Comparison of ENCODE assay signal across 16 mouse cellular contexts in genomic region chr14:74938896-74939295, GRCm38 (mm10). TPM values are rescaled to one million over a fixed set of nuclear protein-coding genes. Genes with fewer than 3 reads are reported as not detected.
A peak's percentile ranks its signal among the peaks of the same experiment; 100 is the strongest.
DNase-seq lines count a peak whose midpoint lies in the region; ATAC-seq lines count a peak whose summit lies in the region.
"Had no signal": no experiment of that assay in that cellular context is flagged by ENCODE, and none has a peak within 500 bp of the region (broad histone marks: within the 10 kb centered on the region; RNA-seq: fewer than 3 reads in every experiment).

No protein-coding gene starts in this region.

- no peak overlapping the region for H3K9ac ChIP-seq in embryonic facial prominence, embryonic 13.5 days
- H3K9ac ChIP-seq in limb, embryonic 15.5 days, result no peak overlapping the region
- H3K9ac ChIP-seq in liver, embryonic 16.5 days (ENCODE audit: low read depth, low read length), result no peak overlapping the region
- H3K9ac ChIP-seq: forebrain, embryonic 13.5 days; hindbrain, embryonic 14.5 days; lung, embryonic 14.5 days had no signal

- no peaks in the 10 kb centered on the region for H3K27me3 ChIP-seq in embryonic facial prominence, embryonic 13.5 days
- H3K27me3 ChIP-seq in embryonic facial prominence, embryonic 10.5 days (replicated peaks; ENCODE audit: low read depth, poor library complexity, severe bottlenecking), result no peaks in the 10 kb centered on the region
- H3K27me3 ChIP-seq in limb, embryonic 15.5 days, result no peaks in the 10 kb centered on the region
- H3K27me3 ChIP-seq in limb, embryonic 10.5 days (ENCODE audit: low read depth, poor library complexity, severe bottlenecking), result no peaks in the 10 kb centered on the region
- H3K27me3 ChIP-seq in liver, embryonic 16.5 days (ENCODE audit: control insufficient read depth, insufficient read depth, low read depth, low read length), result no peaks in the 10 kb centered on the region
- H3K27me3 ChIP-seq: forebrain, embryonic 13.5 days had no signal

- no peak overlapping the region for H3K4me2 ChIP-seq in embryonic facial prominence, embryonic 13.5 days
- no peak overlapping the region for H3K4me2 ChIP-seq in limb, embryonic 15.5 days
- peak overlapping the region; percentile 11; the same call in 1 of the 2 replicates for H3K4me2 ChIP-seq in liver, embryonic 16.5 days (ENCODE audit: low read depth, low read length)
- H3K4me2 ChIP-seq: forebrain, embryonic 13.5 days; hindbrain, embryonic 14.5 days; lung, embryonic 14.5 days had no signal

- no peak for ATAC-seq in embryonic facial prominence, embryonic 13.5 days (ENCODE audit: insufficient number of reproducible peaks, insufficient read depth, low FRiP score, low TSS enrichment, low read depth)
- ATAC-seq in limb, embryonic 15.5 days (ENCODE audit: insufficient number of reproducible peaks, low FRiP score, low TSS enrichment, low read depth), result no peak
- ATAC-seq in liver, embryonic 16.5 days (ENCODE audit: low read depth), result no peak
- ATAC-seq: forebrain, embryonic 13.5 days had no signal

- H3K27ac ChIP-seq in embryonic facial prominence, embryonic 13.5 days, result 0 out of 2 replicates have a peak overlapping the region, but pooled peaks have one; percentile 16
- no peak overlapping the region for H3K27ac ChIP-seq in embryonic facial prominence, embryonic 10.5 days (replicated peaks)
- H3K27ac ChIP-seq in limb, embryonic 15.5 days, result peak overlapping the region; percentile 33; the same call in 1 of the 2 replicates
- no peak overlapping the region for H3K27ac ChIP-seq in limb, embryonic 10.5 days
- peak overlapping the region; percentile 68 for H3K27ac ChIP-seq in liver, embryonic 16.5 days (ENCODE audit: low read length)
- H3K27ac ChIP-seq: forebrain, embryonic 13.5 days; hindbrain, embryonic 14.5 days had no signal

- no peaks in the 10 kb centered on the region for H3K9me3 ChIP-seq in embryonic facial prominence, embryonic 13.5 days
- no peaks in the 10 kb centered on the region for H3K9me3 ChIP-seq in embryonic facial prominence, embryonic 10.5 days
- no peaks in the 10 kb centered on the region for H3K9me3 ChIP-seq in limb, embryonic 15.5 days
- H3K9me3 ChIP-seq in limb, embryonic 10.5 days (replicated peaks), result no peaks in the 10 kb centered on the region
- H3K9me3 ChIP-seq in liver, embryonic 16.5 days (replicated peaks; ENCODE audit: control insufficient read depth, low read length), result no peaks in the 10 kb centered on the region
- H3K9me3 ChIP-seq: forebrain, embryonic 13.5 days had no signal

- no peak for DNase-seq in embryonic facial prominence, embryonic 10.5 days (ENCODE audit: low spot score)
- no peak for DNase-seq in limb, embryonic 10.5 days (ENCODE audit: low spot score)
- DNase-seq in 3T3-L1 (ENCODE audit: low read depth, low spot score), result peak; percentile 22
- DNase-seq in urinary bladder, postnatal 14 days (ENCODE audit: low spot score), result no peak
- no peak for DNase-seq in urinary bladder, postnatal 10 days (ENCODE audit: low spot score)
- DNase-seq: cerebellum, adult 2 months; kidney, adult 11 months; kidney, postnatal 4 days; left cerebral cortex, postnatal 4 days; lung, embryonic 14.5 days; thymus, adult 2 months had no signal

- no peaks in the 10 kb centered on the region for H3K36me3 ChIP-seq in embryonic facial prominence, embryonic 13.5 days
- H3K36me3 ChIP-seq in embryonic facial prominence, embryonic 10.5 days (replicated peaks), result peaks cover 21% of the 10 kb centered on the region
- no peaks in the 10 kb centered on the region for H3K36me3 ChIP-seq in limb, embryonic 15.5 days
- peaks cover 7% of the 10 kb centered on the region; the same call in 1 of the 2 replicates for H3K36me3 ChIP-seq in limb, embryonic 10.5 days
- H3K36me3 ChIP-seq in liver, embryonic 16.5 days (ENCODE audit: control insufficient read depth, insufficient read depth), result no peaks in the 10 kb centered on the region

- 72% methylated on average over 3 of the region's 3 CpGs for WGBS in embryonic facial prominence, embryonic 13.5 days
- WGBS in embryonic facial prominence, embryonic 10.5 days, result 81% methylated on average over 3 of the region's 3 CpGs
- 84% methylated on average over 3 of the region's 3 CpGs for WGBS in limb, embryonic 15.5 days
- WGBS in limb, embryonic 10.5 days, result 88% methylated on average over 3 of the region's 3 CpGs
- WGBS in liver, embryonic 16.5 days (ENCODE audit: insufficient replicate concordance), result 51% methylated on average over 3 of the region's 3 CpGs

- peaks cover 24% of the 10 kb centered on the region for H3K4me1 ChIP-seq in embryonic facial prominence, embryonic 13.5 days
- H3K4me1 ChIP-seq in embryonic facial prominence, embryonic 10.5 days, result peaks cover 3% of the 10 kb centered on the region
- H3K4me1 ChIP-seq in limb, embryonic 15.5 days, result peaks cover 11% of the 10 kb centered on the region
- peaks cover 7% of the 10 kb centered on the region for H3K4me1 ChIP-seq in limb, embryonic 10.5 days
- peaks cover 25% of the 10 kb centered on the region for H3K4me1 ChIP-seq in liver, embryonic 16.5 days (ENCODE audit: control insufficient read depth, low read depth, low read length)
- H3K4me1 ChIP-seq: forebrain, embryonic 13.5 days had no signal

- no peak overlapping the region for H3K4me3 ChIP-seq in embryonic facial prominence, embryonic 13.5 days
- no peak overlapping the region for H3K4me3 ChIP-seq in embryonic facial prominence, embryonic 10.5 days
- no peak overlapping the region for H3K4me3 ChIP-seq in limb, embryonic 15.5 days
- H3K4me3 ChIP-seq in limb, embryonic 10.5 days, result no peak overlapping the region
- H3K4me3 ChIP-seq in liver, embryonic 16.5 days (ENCODE audit: low read depth, low read length), result no peak overlapping the region
- H3K4me3 ChIP-seq: forebrain, embryonic 13.5 days had no signal

RNA-seq across cellular contexts. Expression of gene Lrch1, which starts 8.8 kb away (rescaled TPM):
- polyA plus RNA-seq in embryonic facial prominence, embryonic 13.5 days (2015; fragmentation: Nextera tagmentation; extraction: Ambion mirVana), result 16.3 and 16.8 TPM in 2 replicates
- 7.6 and 9.1 TPM in 2 replicates for polyA plus RNA-seq in embryonic facial prominence, embryonic 10.5 days (2016; fragmentation: Nextera tagmentation; extraction: Ambion mirVana)
- polyA plus RNA-seq in limb, embryonic 15.5 days (2015; fragmentation: Nextera tagmentation; extraction: Ambion mirVana), result 14.3 and 14.6 TPM in 2 replicates
- 7.0 and 9.9 TPM in 2 replicates for polyA plus RNA-seq in limb, embryonic 10.5 days (2016; fragmentation: Nextera tagmentation; extraction: Ambion mirVana)
- polyA plus RNA-seq in liver, embryonic 16.5 days (2015; fragmentation: Nextera tagmentation; extraction: Ambion mirVana), result 4.1 and 4.5 TPM in 2 replicates

Comparison
In these comparisons a context has a peak if more than half of its experiments do, and no peak if none do; other contexts are left out.
1. H3K27ac ChIP-seq: peak in embryonic facial prominence, embryonic 13.5 days (single experiment), limb, embryonic 15.5 days (single experiment) and liver, embryonic 16.5 days (single experiment); none in embryonic facial prominence, embryonic 10.5 days (single experiment) and limb, embryonic 10.5 days (single experiment).